Mouse (Mus musculus): Measurements from ENCODE around the gene Arf6. TPM values are rescaled to one million over a fixed set of nuclear protein-coding genes. Genes with fewer than 3 reads are reported as not detected.
A peak's percentile ranks its signal among the peaks of the same experiment; 100 is the strongest.
"Not testable (repeated sequence)": the region's sequence is repeated elsewhere in the genome, so short reads cannot be mapped to it uniquely, and the experiment has no call there.

Gene Arf6
- polyA plus RNA-seq, 1 experiment: 87.3 TPM

- H3K79me2 ChIP-seq (ENCODE audit: control insufficient read depth, insufficient read depth): peaks cover 30% of the 10 kb centered on the region
- peak within 1 kb of the TSS; percentile 66 for H3K4me3 ChIP-seq (ENCODE audit: insufficient read depth, poor library complexity, severe bottlenecking)
- no peaks in the 10 kb centered on the region for H3K27me3 ChIP-seq (ENCODE audit: control insufficient read depth, insufficient read depth, insufficient read length)
- peaks cover 13% of the 10 kb centered on the region for H3K79me3 ChIP-seq (ENCODE audit: low read depth)
- peaks cover 32% of the 10 kb centered on the region for H3K36me3 ChIP-seq (ENCODE audit: control insufficient read depth, insufficient read depth)
- TF ChIP-seq MAX (IDR thresholded peaks at IDR 0.05) (peak; percentile 49), FOSL1 (IDR thresholded peaks at IDR 0.05; ENCODE audit: insufficient read depth, low read length, poor library complexity, severe bottlenecking) (no peak)
- peak within 1 kb of the TSS; percentile 99 for H3ac ChIP-seq (ENCODE audit: control insufficient read depth, insufficient read length, low read depth)
Observed at GRCm38 (mm10) chr12:69356546-69357299, 15.2 kb upstream of the Arf6 start, which contains the start of gene Nemf. Gene Nemf (minus strand): TSS chr12:69357165.

- Histone ChIP-seq H3K27me3 (ENCODE audit: control insufficient read depth, insufficient read depth, insufficient read length) (no peaks in the 10 kb centered on the region), H3K4me3 (ENCODE audit: insufficient read depth, poor library complexity, severe bottlenecking) (peak overlapping the region; percentile 66), H3K36me3 (ENCODE audit: control insufficient read depth, insufficient read depth) (peaks cover 26% of the 10 kb centered on the region), H3K79me3 (ENCODE audit: low read depth) (peaks cover 13% of the 10 kb centered on the region), H3K79me2 (ENCODE audit: control insufficient read depth, insufficient read depth) (peaks cover 30% of the 10 kb centered on the region), H3ac (ENCODE audit: control insufficient read depth, insufficient read length, low read depth) (peak overlapping the region; percentile 47)
- no peak for TF ChIP-seq MYOG (IDR thresholded peaks at IDR 0.05; ENCODE audit: control insufficient read depth, extremely low read depth, insufficient read length)
- TF ChIP-seq MAX (IDR thresholded peaks at IDR 0.05): no peak
- no peak for TF ChIP-seq FOSL1 (IDR thresholded peaks at IDR 0.05; ENCODE audit: insufficient read depth, low read length, poor library complexity, severe bottlenecking)
- no peak for TF ChIP-seq CTCF (IDR thresholded peaks at IDR 0.05; ENCODE audit: control insufficient read depth, insufficient read depth, insufficient read length)
- no peak for TF ChIP-seq CEBPB (IDR thresholded peaks at IDR 0.05; ENCODE audit: low read depth)
- TF ChIP-seq MYOD1 (IDR thresholded peaks at IDR 0.05; ENCODE audit: control insufficient read depth, insufficient read length, low read depth): no peak
- TF ChIP-seq USF1 (IDR thresholded peaks at IDR 0.05; ENCODE audit: low read depth): no peak
Observed at GRCm38 (mm10) chr12:69357300-69357646, 14.7 kb upstream of the Arf6 start.

DNA sequence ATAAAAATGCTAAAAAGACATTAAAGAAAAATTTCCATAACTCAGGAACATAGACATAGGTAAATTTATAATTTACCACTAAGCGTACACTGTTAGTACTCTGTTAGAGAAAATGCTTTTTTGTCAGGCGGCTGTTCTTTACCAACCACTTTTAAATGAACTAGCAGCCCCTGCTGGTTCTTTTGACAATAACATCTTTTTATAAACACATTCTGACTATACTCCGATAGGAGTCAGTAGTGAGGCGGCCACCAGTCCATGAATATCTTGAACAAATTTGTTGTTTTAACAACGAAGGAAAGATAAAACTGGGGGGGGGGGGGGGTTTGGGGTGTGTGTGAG lies 11.3 kb upstream of the Arf6 start:
- no peaks in the 10 kb centered on the region for H3K27me3 ChIP-seq (ENCODE audit: control insufficient read depth, insufficient read depth, insufficient read length)

DNA sequence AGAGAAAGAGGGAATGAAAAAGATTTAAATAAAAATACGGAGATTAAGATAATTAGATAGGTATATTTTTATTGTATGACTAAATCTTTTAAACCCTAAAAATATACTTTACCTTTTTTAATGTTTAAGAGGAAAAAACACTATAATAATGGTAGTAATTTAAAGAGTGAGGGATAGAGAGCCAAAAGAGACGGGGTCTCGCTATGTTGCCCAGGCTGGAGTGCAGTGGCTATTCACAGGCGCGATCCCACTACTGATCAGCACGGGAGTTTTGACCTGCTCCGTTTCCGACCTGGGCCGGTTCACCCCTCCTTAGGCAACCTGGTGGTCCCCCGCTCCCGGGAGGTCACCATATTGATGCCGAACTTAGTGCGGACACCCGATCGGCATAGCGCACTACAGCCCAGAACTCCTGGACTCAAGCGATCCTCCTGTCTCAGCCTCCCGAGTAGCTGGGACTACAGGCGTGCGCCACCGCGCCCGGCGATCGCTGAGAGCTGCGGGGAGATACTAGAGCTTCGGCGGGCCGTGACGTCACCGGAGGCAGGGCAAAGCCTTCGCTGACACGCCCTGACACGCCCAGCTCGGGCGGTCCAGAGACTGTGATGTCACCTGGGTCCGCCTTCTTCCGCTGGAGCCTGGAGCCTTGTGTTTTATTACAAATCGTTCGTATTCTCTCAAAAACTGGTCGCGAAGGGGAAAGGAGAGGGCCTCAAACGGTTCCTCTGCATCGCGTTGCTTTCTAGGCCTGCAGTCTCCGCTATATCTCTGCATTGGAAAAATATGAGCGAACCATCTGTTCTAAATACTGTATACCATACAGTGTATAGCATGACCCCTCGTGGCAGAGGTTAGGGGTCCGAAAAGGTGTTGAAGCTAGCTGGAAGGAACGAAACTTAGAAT lies 10.7 kb upstream of the Arf6 start:
- H3K36me3 ChIP-seq (ENCODE audit: control insufficient read depth, insufficient read depth); H3K27me3 ChIP-seq (ENCODE audit: control insufficient read depth, insufficient read depth, insufficient read length); H3K79me3 ChIP-seq (ENCODE audit: low read depth); H3K79me2 ChIP-seq (ENCODE audit: control insufficient read depth, insufficient read depth): not testable (repeated sequence)
- peak; percentile 36 for TF ChIP-seq MAX (IDR thresholded peaks at IDR 0.05)
- H3ac ChIP-seq (ENCODE audit: control insufficient read depth, insufficient read length, low read depth): peak overlapping the region; percentile 59
- H3K4me3 ChIP-seq (ENCODE audit: insufficient read depth, poor library complexity, severe bottlenecking): peak overlapping the region; percentile 37

More for the DNA sequence above, 11.3 kb upstream of the Arf6 start:
- Histone ChIP-seq H3K79me2 (ENCODE audit: control insufficient read depth, insufficient read depth) (peaks cover 15% of the 10 kb centered on the region), H3ac (ENCODE audit: control insufficient read depth, insufficient read length, low read depth) (no peak overlapping the region), H3K79me3 (ENCODE audit: low read depth) (peaks cover 9% of the 10 kb centered on the region), H3K4me3 (ENCODE audit: insufficient read depth, poor library complexity, severe bottlenecking) (no peak overlapping the region), H3K36me3 (ENCODE audit: control insufficient read depth, insufficient read depth) (no peaks in the 10 kb centered on the region)
- TF ChIP-seq FOSL1 (IDR thresholded peaks at IDR 0.05; ENCODE audit: insufficient read depth, low read length, poor library complexity, severe bottlenecking) (no peak), CTCF (IDR thresholded peaks at IDR 0.05; ENCODE audit: control insufficient read depth, insufficient read depth, insufficient read length) (peak; percentile 54), CEBPB (IDR thresholded peaks at IDR 0.05; ENCODE audit: low read depth) (no peak), MYOG (IDR thresholded peaks at IDR 0.05; ENCODE audit: control insufficient read depth, extremely low read depth, insufficient read length) (no peak), USF1 (IDR thresholded peaks at IDR 0.05; ENCODE audit: low read depth) (no peak), MAX (IDR thresholded peaks at IDR 0.05) (no peak), MYOD1 (IDR thresholded peaks at IDR 0.05; ENCODE audit: control insufficient read depth, insufficient read length, low read depth) (no peak)

DNA sequence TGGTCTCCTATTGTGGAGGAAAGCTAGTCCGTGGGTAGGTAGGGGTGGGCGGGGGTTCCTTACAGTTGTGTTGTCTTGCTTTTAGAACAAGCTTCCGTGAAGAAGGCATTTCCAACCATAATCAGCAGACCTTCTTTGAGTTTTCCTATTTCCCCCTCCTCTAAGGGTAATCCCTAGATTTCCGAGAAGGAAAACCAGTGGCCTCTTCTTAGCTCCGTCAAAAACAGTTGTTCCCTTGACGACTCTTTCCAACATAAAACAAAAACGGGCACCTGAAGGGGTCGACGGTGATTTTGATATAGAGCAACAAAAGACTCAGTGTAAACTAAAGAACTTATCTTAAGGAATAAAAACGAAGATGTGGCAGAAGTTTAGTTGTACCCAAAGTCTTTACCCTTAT lies 10.0 kb upstream of the Arf6 start:
- H3K4me3 ChIP-seq (ENCODE audit: insufficient read depth, poor library complexity, severe bottlenecking): peak overlapping the region; percentile 37
- H3K79me3 ChIP-seq (ENCODE audit: low read depth): peaks cover 1% of the 10 kb centered on the region
- TF ChIP-seq MYOD1 (IDR thresholded peaks at IDR 0.05; ENCODE audit: control insufficient read depth, insufficient read length, low read depth) (no peak), FOSL1 (IDR thresholded peaks at IDR 0.05; ENCODE audit: insufficient read depth, low read length, poor library complexity, severe bottlenecking) (no peak), USF1 (IDR thresholded peaks at IDR 0.05; ENCODE audit: low read depth) (no peak), CTCF (IDR thresholded peaks at IDR 0.05; ENCODE audit: control insufficient read depth, insufficient read depth, insufficient read length) (no peak), MAX (IDR thresholded peaks at IDR 0.05) (no peak), MYOG (IDR thresholded peaks at IDR 0.05; ENCODE audit: control insufficient read depth, extremely low read depth, insufficient read length) (no peak), CEBPB (IDR thresholded peaks at IDR 0.05; ENCODE audit: low read depth) (no peak)
- H3K27me3 ChIP-seq (ENCODE audit: control insufficient read depth, insufficient read depth, insufficient read length): no peaks in the 10 kb centered on the region
- H3ac ChIP-seq (ENCODE audit: control insufficient read depth, insufficient read length, low read depth): peak overlapping the region; percentile 59
- H3K36me3 ChIP-seq (ENCODE audit: control insufficient read depth, insufficient read depth): no peaks in the 10 kb centered on the region
- peaks cover 2% of the 10 kb centered on the region for H3K79me2 ChIP-seq (ENCODE audit: control insufficient read depth, insufficient read depth)

DNA sequence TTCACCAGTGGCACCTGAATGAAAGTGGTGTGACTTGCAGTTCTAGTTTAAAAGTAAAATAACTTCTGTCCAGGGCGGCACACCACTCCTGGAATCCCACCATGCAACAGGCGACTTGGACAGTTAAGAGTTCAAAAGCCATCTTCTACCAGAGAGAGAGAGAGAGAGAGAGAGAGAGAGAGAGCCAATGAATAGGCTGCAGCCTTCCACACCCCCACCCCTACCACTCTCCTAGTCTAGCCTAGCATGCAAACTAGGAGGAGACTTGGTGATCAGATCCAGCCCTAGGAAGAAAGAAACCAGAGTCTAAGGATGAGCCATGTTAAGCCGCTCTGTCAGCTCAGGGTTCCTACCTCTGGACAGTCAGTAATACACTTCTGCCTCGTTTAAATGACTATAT lies 9.6 kb upstream of the Arf6 start:
- Histone ChIP-seq H3K4me3 (ENCODE audit: insufficient read depth, poor library complexity, severe bottlenecking) (no peak overlapping the region), H3K36me3 (ENCODE audit: control insufficient read depth, insufficient read depth) (no peaks in the 10 kb centered on the region), H3ac (ENCODE audit: control insufficient read depth, insufficient read length, low read depth) (no peak overlapping the region), H3K79me2 (ENCODE audit: control insufficient read depth, insufficient read depth) (no peaks in the 10 kb centered on the region), H3K79me3 (ENCODE audit: low read depth) (no peaks in the 10 kb centered on the region), H3K27me3 (ENCODE audit: control insufficient read depth, insufficient read depth, insufficient read length) (no peaks in the 10 kb centered on the region)
- no peak for TF ChIP-seq CTCF (IDR thresholded peaks at IDR 0.05; ENCODE audit: control insufficient read depth, insufficient read depth, insufficient read length)
- TF ChIP-seq USF1 (IDR thresholded peaks at IDR 0.05; ENCODE audit: low read depth): no peak
- TF ChIP-seq MYOD1 (IDR thresholded peaks at IDR 0.05; ENCODE audit: control insufficient read depth, insufficient read length, low read depth): no peak
- TF ChIP-seq MYOG (IDR thresholded peaks at IDR 0.05; ENCODE audit: control insufficient read depth, extremely low read depth, insufficient read length): no peak
- TF ChIP-seq MAX (IDR thresholded peaks at IDR 0.05): no peak
- TF ChIP-seq FOSL1 (IDR thresholded peaks at IDR 0.05; ENCODE audit: insufficient read depth, low read length, poor library complexity, severe bottlenecking): no peak
- no peak for TF ChIP-seq CEBPB (IDR thresholded peaks at IDR 0.05; ENCODE audit: low read depth)

- not testable (repeated sequence) for H3K36me3 ChIP-seq (ENCODE audit: control insufficient read depth, insufficient read depth); H3K79me2 ChIP-seq (ENCODE audit: control insufficient read depth, insufficient read depth); H3ac ChIP-seq (ENCODE audit: control insufficient read depth, insufficient read length, low read depth); H3K27me3 ChIP-seq (ENCODE audit: control insufficient read depth, insufficient read depth, insufficient read length); H3K79me3 ChIP-seq (ENCODE audit: low read depth); H3K4me3 ChIP-seq (ENCODE audit: insufficient read depth, poor library complexity, severe bottlenecking)
Observed at GRCm38 (mm10) chr12:69363110-69363509, 8.8 kb upstream of the Arf6 start.
